28 mouse cellular contexts compared by ENCODE assay signal in genomic region chr4:140225204-140225603, GRCm38 (mm10). TPM values are rescaled to one million over a fixed set of nuclear protein-coding genes. Genes with fewer than 3 reads are reported as not detected.
DNase-seq lines count a peak whose midpoint lies in the region; ATAC-seq and TF ChIP-seq lines count a peak whose summit lies in the region.
"Had no signal": no experiment of that assay in that cellular context is flagged by ENCODE, and none has a peak within 500 bp of the region (broad histone marks: within the 10 kb centered on the region; RNA-seq: fewer than 3 reads in every experiment).

No protein-coding gene starts in this region.

- H3K4me2 ChIP-seq in kidney, embryonic 14.5 days (replicated peaks; ENCODE audit: low read depth, low read length): no peak overlapping the region
- H3K4me2 ChIP-seq: embryonic facial prominence, embryonic 15.5 days; forebrain, embryonic 12.5 days; limb, embryonic 12.5 days; liver, embryonic 15.5 days; lung, embryonic 14.5 days had no signal

- no peaks in the 10 kb centered on the region for H3K9me3 ChIP-seq in kidney, embryonic 14.5 days (ENCODE audit: control insufficient read depth, low read length)
- H3K9me3 ChIP-seq: embryonic facial prominence, embryonic 10.5 days; embryonic facial prominence, embryonic 15.5 days; forebrain, embryonic 12.5 days; limb, embryonic 12.5 days; liver, embryonic 15.5 days had no signal

- no peak overlapping the region for H3K9ac ChIP-seq in kidney, embryonic 14.5 days (ENCODE audit: low read depth, low read length)
- H3K9ac ChIP-seq: embryonic facial prominence, embryonic 15.5 days; forebrain, embryonic 12.5 days; forebrain, postnatal 0 days; limb, embryonic 12.5 days; liver, embryonic 15.5 days; lung, embryonic 14.5 days had no signal

- ATAC-seq in cerebellum, adult (ENCODE audit: insufficient number of reproducible peaks, low FRiP score, low TSS enrichment): no peak
- no peak for ATAC-seq in kidney, embryonic 14.5 days (ENCODE audit: low FRiP score, low TSS enrichment)
- ATAC-seq: forebrain, postnatal 0 days; hindbrain, embryonic 16.5 days; Patski had no signal

- peak; percentile 68 to 79 for DNase-seq in cerebellum, adult 2 months
- DNase-seq in kidney, adult 8-10 months: peak; percentile 8 to 29
- DNase-seq in brain, adult 2 months (ENCODE audit: low read depth, low spot score): peak; percentile 84
- DNase-seq in cerebellum, adult 9-11 months: peak; percentile 71
- no peak for DNase-seq in retina, postnatal 1 day
- no peak for DNase-seq in thymus, postnatal 25 days
- DNase-seq: adrenal gland, postnatal 25 days; forebrain, postnatal 0 days; gastrocnemius, postnatal 14 days; heart, postnatal 14 days; layer of hippocampus, postnatal 36 days; lung, embryonic 14.5 days; lung, postnatal 14 days; midbrain, embryonic 14.5 days; spleen, adult 18-20 months; thymus, adult 18-20 months; thymus, postnatal 36 days had no signal

- H3K4me3 ChIP-seq in cerebellum, adult 2 months (replicated peaks; ENCODE audit: insufficient read depth, low read depth, low read length): no peak overlapping the region
- H3K4me3 ChIP-seq in kidney, embryonic 14.5 days (ENCODE audit: low read length): no peak overlapping the region
- H3K4me3 ChIP-seq: embryonic facial prominence, embryonic 10.5 days; embryonic facial prominence, embryonic 15.5 days; forebrain, embryonic 12.5 days; limb, embryonic 12.5 days; liver, embryonic 15.5 days had no signal

- 23% methylated on average over 9 of the region's 9 CpGs for WGBS in cerebellum, adult 2 months
- WGBS in kidney, embryonic 14.5 days: 67% methylated on average over 9 of the region's 9 CpGs

- peaks cover 77% of the 10 kb centered on the region for H3K4me1 ChIP-seq in cerebellum, adult 2 months (ENCODE audit: control insufficient read depth, insufficient read depth, low read length)
- 0 out of 2 replicates have a peak, but pooled peaks cover 2% of the 10 kb centered on the region for H3K4me1 ChIP-seq in kidney, embryonic 14.5 days (ENCODE audit: control insufficient read depth, insufficient read depth, low read length)
- H3K4me1 ChIP-seq: embryonic facial prominence, embryonic 15.5 days; liver, embryonic 15.5 days had no signal

- no peak overlapping the region for H3K27ac ChIP-seq in cerebellum, adult 2 months (ENCODE audit: insufficient read depth, low read length)
- H3K27ac ChIP-seq in kidney, embryonic 14.5 days (ENCODE audit: low read depth, low read length): no peak overlapping the region
- H3K27ac ChIP-seq: embryonic facial prominence, embryonic 10.5 days; embryonic facial prominence, embryonic 15.5 days; limb, embryonic 12.5 days; liver, embryonic 15.5 days; stomach, postnatal 0 days had no signal

- no peak for TF ChIP-seq CTCF in cerebellum, adult 2 months (IDR thresholded peaks at IDR 0.05; ENCODE audit: borderline replicate concordance, insufficient read depth, low read depth, low read length)

- no peaks in the 10 kb centered on the region for H3K27me3 ChIP-seq in cerebellum, adult 2 months (ENCODE audit: control insufficient read depth, insufficient read depth, low read length)
- H3K27me3 ChIP-seq in kidney, embryonic 14.5 days (ENCODE audit: control insufficient read depth, insufficient read depth, low read length): peaks cover 7% of the 10 kb centered on the region

- H3K36me3 ChIP-seq in kidney, embryonic 14.5 days (ENCODE audit: control insufficient read depth, insufficient read depth, low read length): no peaks in the 10 kb centered on the region
- H3K36me3 ChIP-seq: embryonic facial prominence, embryonic 10.5 days; embryonic facial prominence, embryonic 15.5 days; forebrain, embryonic 12.5 days; limb, embryonic 12.5 days; liver, embryonic 15.5 days had no signal

- TF ChIP-seq POLR2A in cerebellum, adult 2 months (IDR thresholded peaks at IDR 0.05; ENCODE audit: borderline replicate concordance, insufficient read depth, low read length): no peak

RNA-seq across cellular contexts. Expression of gene Igsf21, which starts 21.4 kb away (rescaled TPM):
- polyA plus RNA-seq in cerebellum, adult 2 months (2012; rRNA removed): 55.2 and 63.4 TPM in 2 replicates
- polyA plus RNA-seq in kidney, embryonic 14.5 days (2014; fragmentation: Nextera tagmentation; extraction: Ambion mirVana): 0.41 and 0.91 TPM in 2 replicates
- polyA plus RNA-seq: limb, embryonic 12.5 days; liver, adult 2 months; lung, embryonic 14.5 days; Patski had no signal

Comparison
In these comparisons a context has a peak if more than half of its experiments do, and no peak if none do; other contexts are left out.
1. DNase-seq: peak in cerebellum, adult 2 months (2 of 2), kidney, adult 8-10 months (2 of 2), brain, adult 2 months (single experiment) and cerebellum, adult 9-11 months (single experiment); none in retina, postnatal 1 day (single experiment) and thymus, postnatal 25 days (single experiment).
2. RNA of gene Igsf21, which starts 21.4 kb away (polyA plus RNA-seq): 55.2 to 63.4 TPM in cerebellum, adult 2 months; 0.41 to 0.91 TPM in kidney, embryonic 14.5 days; every median in the first group is over 10 times any median in the second.